Mouse (Mus musculus) neural tube, embryonic 14.5 days (tissue): ENCODE results near the gene Igsf11. TPM values are rescaled to one million over a fixed set of nuclear protein-coding genes. Genes with fewer than 3 reads are reported as not detected.

Experiments
- ATAC-seq: fragments of 200-750 bp; cut with Nextera tagmentation; 2 replicates; pipeline ENCODE4 v1.8.0; 2017; ENCODE audit warnings: low read depth, mild to moderate bottlenecking, moderate TSS enrichment, moderate library complexity
- H3K27ac ChIP-seq: fragments of 300-500 bp; sonication (generic); 2 replicates; pipeline ENCODE4 v1.5.1; 2014; ENCODE audit warnings: low read depth, mild to moderate bottlenecking, control low read depth, low read length, moderate library complexity, mixed read lengths
- H3K27me3 ChIP-seq: fragments of 300-500 bp; sonication (generic); 2 replicates; pipeline ENCODE4 v1.6.1; 2014; ENCODE audit warnings: low read length; ENCODE audit not compliant: control insufficient read depth, insufficient read depth
- H3K36me3 ChIP-seq: fragments of 300-500 bp; sonication (generic); 2 replicates; pipeline ENCODE4 v1.6.1; 2014; ENCODE audit warnings: low read length, mixed read lengths; ENCODE audit not compliant: control insufficient read depth, insufficient read depth
- H3K4me1 ChIP-seq: fragments of 300-500 bp; sonication (generic); 2 replicates; pipeline ENCODE4 v1.6.1; 2014; ENCODE audit warnings: low read length; ENCODE audit not compliant: control insufficient read depth, insufficient read depth
- H3K4me2 ChIP-seq: fragments of 300-500 bp; sonication (generic); 2 replicates; pipeline ENCODE4 v1.6.1; 2014; ENCODE audit warnings: mild to moderate bottlenecking, low read depth, low read length, control low read depth
- H3K4me3 ChIP-seq: fragments of 300-500 bp; sonication (generic); 2 replicates; pipeline ENCODE4 v1.5.1; 2014; ENCODE audit warnings: low read depth, low read length, control low read depth, mixed read lengths
- H3K9ac ChIP-seq: fragments of 300-500 bp; sonication (generic); replicated peaks from 2 replicates; pipeline ENCODE4 v1.6.1; 2014; ENCODE audit warnings: low read depth, mild to moderate bottlenecking, control low read depth, low read length, mixed read lengths
- H3K9me3 ChIP-seq: fragments of 300-500 bp; sonication (generic); 2 replicates; pipeline ENCODE4 v1.6.1; 2016; ENCODE audit warnings: low read length; ENCODE audit not compliant: control insufficient read depth
- WGBS: fragments of 180-500 bp; shearing (Covaris S2); extraction: QIAGEN DNeasy Blood & Tissue Kit; methylation state at CpG from one replicate; pipeline ENCODE4 v1.1.7; 2014; 5-methylcytosine and 5-hydroxymethylcytosine counted together
- polyA plus RNA-seq: library from polyadenylated mRNA; unstranded; fragments of >200 nt; fragmentation: Nextera tagmentation; extraction: Ambion mirVana; gene quantifications from 2 replicates; pipeline ENCODE4 v1.2.1, GENCODE M21; 2014

The Igsf11 gene
- polyA plus RNA-seq, 1 experiment from 2014 or later, result 3.7 TPM

GRCm38 (mm10) chr16:38903020-38903419 is 10.5 kb downstream of the Igsf11 start:
- Histone ChIP-seq H3K36me3 (no peaks in the 10 kb centered on the region), H3K4me1 (no peaks in the 10 kb centered on the region), H3K27me3 (no peaks in the 10 kb centered on the region), H3K4me3 (peak overlapping the region; percentile 70; the same call in 1 of the 2 replicates), H3K4me2 (peak overlapping the region; percentile 36), H3K9ac (no peak overlapping the region), H3K27ac (no peak overlapping the region), H3K9me3 (no peaks in the 10 kb centered on the region)
- WGBS, result 23% methylated on average over 4 of the region's 4 CpGs
- no peak for ATAC-seq

GRCm38 (mm10) chr16:38904202-38904601 is 11.7 kb downstream of the Igsf11 start:
- Histone ChIP-seq H3K27ac (no peak overlapping the region), H3K4me3 (no peak overlapping the region), H3K36me3 (no peaks in the 10 kb centered on the region), H3K4me1 (no peaks in the 10 kb centered on the region), H3K9me3 (no peaks in the 10 kb centered on the region), H3K4me2 (peak overlapping the region; percentile 36; the same call in 1 of the 2 replicates), H3K9ac (no peak overlapping the region), H3K27me3 (no peaks in the 10 kb centered on the region)
- no peak for ATAC-seq
- WGBS, result 54% methylated on average over 9 of the region's 9 CpGs

- no peak overlapping the region for H3K9ac ChIP-seq
- no peaks in the 10 kb centered on the region for H3K27me3 ChIP-seq
- no peak overlapping the region for H3K4me2 ChIP-seq
- H3K27ac ChIP-seq, result no peak overlapping the region
- H3K4me1 ChIP-seq, result no peaks in the 10 kb centered on the region
- no peaks in the 10 kb centered on the region for H3K9me3 ChIP-seq
- H3K36me3 ChIP-seq, result no peaks in the 10 kb centered on the region
- 76% methylated on average over 10 of the region's 10 CpGs for WGBS
- H3K4me3 ChIP-seq, result no peak overlapping the region
- no peak for ATAC-seq
Observed at GRCm38 (mm10) chr16:38905911-38906310, 13.4 kb downstream of the Igsf11 start.

GRCm38 (mm10) chr16:38908304-38908703 is 15.8 kb downstream of the Igsf11 start:
- H3K9ac ChIP-seq, result no peak overlapping the region
- no peak overlapping the region for H3K4me3 ChIP-seq
- H3K27me3 ChIP-seq, result no peaks in the 10 kb centered on the region
- no peak for ATAC-seq
- H3K36me3 ChIP-seq, result no peaks in the 10 kb centered on the region
- WGBS, result 70% methylated on average over 9 of the region's 9 CpGs
- no peaks in the 10 kb centered on the region for H3K4me1 ChIP-seq
- no peak overlapping the region for H3K4me2 ChIP-seq
- H3K9me3 ChIP-seq, result no peaks in the 10 kb centered on the region
- no peak overlapping the region for H3K27ac ChIP-seq

- H3K36me3 ChIP-seq, result no peaks in the 10 kb centered on the region
- H3K9ac ChIP-seq, result no peak overlapping the region
- no peak overlapping the region for H3K4me2 ChIP-seq
- no peaks in the 10 kb centered on the region for H3K27me3 ChIP-seq
- no peak for ATAC-seq
- 62% methylated on average over 12 of the region's 12 CpGs for WGBS
- H3K9me3 ChIP-seq, result no peaks in the 10 kb centered on the region
- H3K27ac ChIP-seq, result no peak overlapping the region
- no peak overlapping the region for H3K4me3 ChIP-seq
- H3K4me1 ChIP-seq, result no peaks in the 10 kb centered on the region
Observed at GRCm38 (mm10) chr16:38909506-38909905, 17.0 kb downstream of the Igsf11 start.

- WGBS, result 89% methylated on average over 8 of the region's 8 CpGs
- Histone ChIP-seq H3K4me2 (no peak overlapping the region), H3K4me3 (no peak overlapping the region), H3K27ac (no peak overlapping the region), H3K9me3 (no peaks in the 10 kb centered on the region), H3K36me3 (no peaks in the 10 kb centered on the region), H3K9ac (no peak overlapping the region), H3K4me1 (no peaks in the 10 kb centered on the region), H3K27me3 (no peaks in the 10 kb centered on the region)
- ATAC-seq, result no peak
Observed at GRCm38 (mm10) chr16:38910088-38910487, 17.6 kb downstream of the Igsf11 start.

GRCm38 (mm10) chr16:38915451-38915850 is 23.0 kb downstream of the Igsf11 start:
- Histone ChIP-seq H3K4me2 (no peak overlapping the region), H3K27ac (no peak overlapping the region)
- WGBS, result 94% methylated on average over 4 of the region's 4 CpGs

GRCm38 (mm10) chr16:38916053-38916786 is 23.7 kb downstream of the Igsf11 start:
- H3K36me3 ChIP-seq, result no peaks in the 10 kb centered on the region
- no peak overlapping the region for H3K4me2 ChIP-seq
- no peak overlapping the region for H3K9ac ChIP-seq
- H3K27ac ChIP-seq, result no peak overlapping the region
- H3K4me3 ChIP-seq, result no peak overlapping the region
- ATAC-seq, result no peak
- no peaks in the 10 kb centered on the region for H3K9me3 ChIP-seq
- WGBS, result 94% methylated on average over 12 of the region's 12 CpGs
- H3K27me3 ChIP-seq, result no peaks in the 10 kb centered on the region
- no peaks in the 10 kb centered on the region for H3K4me1 ChIP-seq

More at GRCm38 (mm10) chr16:38915451-38915850, 23.0 kb downstream of the Igsf11 start:
- Histone ChIP-seq H3K9ac (no peak overlapping the region), H3K36me3 (no peaks in the 10 kb centered on the region), H3K9me3 (no peaks in the 10 kb centered on the region), H3K27me3 (no peaks in the 10 kb centered on the region), H3K4me1 (no peaks in the 10 kb centered on the region), H3K4me3 (no peak overlapping the region)
- no peak for ATAC-seq

GRCm38 (mm10) chr16:38916885-38917284 is 24.4 kb downstream of the Igsf11 start:
- no peak overlapping the region for H3K27ac ChIP-seq
- no peak overlapping the region for H3K9ac ChIP-seq
- H3K4me3 ChIP-seq, result no peak overlapping the region
- ATAC-seq, result no peak
- no peak overlapping the region for H3K4me2 ChIP-seq
- no peaks in the 10 kb centered on the region for H3K27me3 ChIP-seq
- H3K9me3 ChIP-seq, result no peaks in the 10 kb centered on the region
- no peaks in the 10 kb centered on the region for H3K4me1 ChIP-seq
- H3K36me3 ChIP-seq, result no peaks in the 10 kb centered on the region
- 86% methylated on average over 5 of the region's 5 CpGs for WGBS
